Mouse (Mus musculus) CH12.LX (cell line): ENCODE data around the gene Itgb4.

Experiments used
- CTCF ChIP-seq, 2 experiments: IDR thresholded peaks in 1 of 2; conservative IDR thresholded peaks in 1 of 2; 2 replicates each; pipeline ENCODE4 v1.5.1; 2011 to 2012; ENCODE audit warnings: low read depth in 2 of 2, low read length in 2 of 2, improper control_type of control experiment in 1 of 2, inconsistent platforms in 1 of 2, mild to moderate bottlenecking in 1 of 2, moderate library complexity in 1 of 2
- EP300 ChIP-seq: IDR thresholded peaks from 2 replicates; pipeline ENCODE4 v1.6.1; 2011; ENCODE audit warnings: low read length, improper control_type of control experiment
- GABPA ChIP-seq: IDR thresholded peaks from 2 replicates; pipeline ENCODE4 v1.6.1; 2012; ENCODE audit warnings: low read depth, low read length, improper control_type of control experiment, inconsistent platforms; ENCODE audit not compliant: insufficient replicate concordance
- HCFC1 ChIP-seq: IDR thresholded peaks from 2 replicates; pipeline ENCODE4 v1.6.1; 2012; ENCODE audit warnings: low read depth, mild to moderate bottlenecking, inconsistent platforms, low read length, improper control_type of control experiment
- MAX ChIP-seq: IDR thresholded peaks from 2 replicates; pipeline ENCODE4 v1.6.1; 2011; ENCODE audit warnings: low read length, improper control_type of control experiment
- POLR2A ChIP-seq: IDR thresholded peaks from 2 replicates; pipeline ENCODE4 v1.6.1; 2011; ENCODE audit warnings: low read depth, mild to moderate bottlenecking, improper control_type of control experiment, low read length
- TCF12 ChIP-seq: IDR thresholded peaks from 2 replicates; pipeline ENCODE4 v1.6.1; 2014; ENCODE audit warnings: low read depth, mild to moderate bottlenecking, inconsistent platforms, low read length, improper control_type of control experiment
- USF1 ChIP-seq: IDR thresholded peaks from 2 replicates; pipeline ENCODE4 v1.6.1; 2014; ENCODE audit warnings: low read depth, mild to moderate bottlenecking, inconsistent platforms, low read length, improper control_type of control experiment

- TF ChIP-seq CTCF (conservative IDR thresholded peaks at IDR 0.05 in 1 of 2, IDR thresholded peaks at IDR 0.05 in 1 of 2; ENCODE audit: low read depth in 2 of 2, low read length in 2 of 2), result no peak
- peak; percentile 89 for TF ChIP-seq MAX
- TF ChIP-seq HCFC1, result peak; percentile 57
- TF ChIP-seq USF1, result peak; percentile 82
- no peak for TF ChIP-seq GABPA
- no peak for TF ChIP-seq EP300
- TF ChIP-seq TCF12, result peak; percentile 93
- TF ChIP-seq POLR2A, result peak; percentile 88
Measured at GRCm38 (mm10) chr11:116012262-116012947, 37.9 kb downstream of the Itgb4 start, which contains the start of gene Galk1.
